Mouse (Mus musculus): ENCODE measurements around the gene Klhl10.

Gene Klhl10

GRCm38 (mm10) chr11:100441797-100442196 is at the start of gene Klhl10, which contains the start of gene Nt5c3b:
Gene Klhl10 (plus strand): TSS chr11:100441917.
Gene Nt5c3b (minus strand): TSS chr11:100441808.
- DNase-seq (ENCODE audit: low read depth, low spot score): no peak

GRCm38 (mm10) chr11:100392958-100393357 is 48.8 kb upstream of the Klhl10 start:
- no peak for DNase-seq (ENCODE audit: low read depth, low spot score)

DNA sequence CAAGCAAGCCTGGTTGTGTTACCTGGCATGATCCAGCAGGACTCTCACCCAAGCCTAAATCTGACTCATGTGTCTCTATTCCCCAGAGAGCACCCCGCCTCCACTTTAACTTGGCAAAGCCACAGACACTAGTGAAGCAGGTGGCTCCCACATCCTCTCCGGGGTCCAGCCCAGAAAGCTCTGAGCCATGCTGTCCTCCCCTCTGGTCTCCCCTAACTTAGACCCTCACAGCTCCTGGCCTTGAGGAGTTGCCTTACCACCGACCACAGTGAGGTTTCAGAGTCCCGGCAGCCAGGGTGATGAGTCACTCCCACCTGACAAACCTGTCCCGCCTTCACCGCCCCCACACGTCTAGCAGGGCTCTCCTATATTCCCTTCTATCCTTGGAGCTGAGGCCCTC is 48.0 kb upstream of the Klhl10 start:
- DNase-seq (ENCODE audit: low read depth, low spot score): no peak

DNA sequence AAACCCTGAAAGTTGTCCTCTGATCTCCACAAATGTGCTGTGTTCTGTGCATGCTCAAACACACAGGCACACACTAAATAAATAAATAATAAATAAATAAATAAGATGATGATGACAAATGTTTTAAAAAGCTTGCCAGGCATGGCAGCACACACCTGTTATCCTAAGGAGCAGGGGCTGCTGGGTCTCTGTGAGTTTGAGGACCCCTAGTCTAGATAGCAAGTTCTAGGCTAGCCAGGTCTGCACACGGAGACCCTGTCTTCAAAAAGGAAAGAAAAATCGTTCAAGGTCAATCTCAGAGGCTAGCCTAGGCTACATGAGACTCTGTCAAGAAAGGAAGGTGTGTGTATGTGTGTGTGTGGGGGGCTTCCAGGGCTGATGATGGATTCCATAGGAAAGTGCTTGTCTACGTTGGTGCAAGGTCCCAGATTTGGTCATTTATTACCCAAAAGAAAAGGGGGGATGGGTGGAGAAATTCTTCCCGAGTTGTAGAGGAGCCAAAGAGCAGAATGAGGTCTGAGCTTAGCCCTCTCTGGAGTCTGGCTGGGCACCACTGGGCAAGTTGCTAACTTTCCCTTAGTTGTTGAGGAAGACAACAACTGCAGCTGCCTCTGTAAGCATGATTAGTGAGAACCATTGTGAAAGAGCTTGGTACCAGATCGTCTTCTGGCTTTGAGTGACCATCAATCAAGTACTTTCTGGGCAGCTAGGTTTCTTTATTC is 47.2 kb upstream of the Klhl10 start:
- DNase-seq (ENCODE audit: low read depth, low spot score): no peak

- peak; percentile 65 for DNase-seq (ENCODE audit: low read depth, low spot score)
Observed at GRCm38 (mm10) chr11:100395200-100395599, 46.5 kb upstream of the Klhl10 start.

GRCm38 (mm10) chr11:100395861-100396631 is 45.7 kb upstream of the Klhl10 start:
- peak; percentile 95 for DNase-seq (ENCODE audit: low read depth, low spot score)

GRCm38 (mm10) chr11:100396886-100397599 is 44.7 kb upstream of the Klhl10 start:
- peak; percentile 76 for DNase-seq (ENCODE audit: low read depth, low spot score)

GRCm38 (mm10) chr11:100397600-100398389 is 43.9 kb upstream of the Klhl10 start, which contains the start of gene Jup:
Gene Jup (minus strand): TSS chr11:100397763.
- DNase-seq (ENCODE audit: low read depth, low spot score): peak; percentile 100

DNA sequence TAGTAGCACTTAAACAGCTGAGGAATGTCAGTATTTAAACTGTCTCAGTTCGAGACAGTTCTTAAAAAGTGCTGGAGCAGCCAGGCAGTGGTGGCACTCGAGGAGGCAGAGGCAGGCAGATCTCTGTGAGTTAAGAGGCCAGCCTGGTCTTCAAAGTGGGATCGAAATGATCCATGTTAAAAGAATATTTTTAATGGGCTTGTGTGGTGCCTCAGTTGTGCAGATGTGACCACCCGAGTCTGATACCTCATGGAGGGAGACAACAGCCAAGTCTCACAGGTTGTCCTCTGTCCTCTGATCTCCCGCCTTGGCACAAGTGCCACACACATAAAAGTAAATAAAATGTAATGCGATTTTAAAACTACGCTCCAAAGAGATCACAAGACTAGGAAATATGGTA is 43.2 kb upstream of the Klhl10 start:
- DNase-seq (ENCODE audit: low read depth, low spot score): no peak

DNA sequence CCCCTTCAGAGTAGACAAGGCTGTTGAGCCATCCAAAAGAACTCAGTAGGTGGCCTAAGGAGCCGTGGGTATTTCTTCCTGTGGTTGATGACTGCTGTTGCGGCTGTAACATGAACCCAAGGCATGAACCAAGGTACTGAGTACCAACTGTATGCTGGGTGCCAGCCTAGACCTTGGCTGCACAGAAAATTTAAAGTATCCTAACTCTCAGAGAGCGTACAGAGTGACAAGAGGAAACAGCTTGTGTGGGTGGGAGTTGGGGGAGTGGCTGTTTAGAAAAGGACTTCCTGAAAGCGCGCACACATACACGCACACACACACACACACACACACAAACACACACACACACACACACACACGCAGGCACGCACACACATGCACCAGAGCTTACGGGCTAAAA is 42.4 kb upstream of the Klhl10 start:
- DNase-seq (ENCODE audit: low read depth, low spot score): peak; percentile 48

- DNase-seq (ENCODE audit: low read depth, low spot score): no peak
Observed at GRCm38 (mm10) chr11:100399727-100400538, 41.8 kb upstream of the Klhl10 start.

DNA sequence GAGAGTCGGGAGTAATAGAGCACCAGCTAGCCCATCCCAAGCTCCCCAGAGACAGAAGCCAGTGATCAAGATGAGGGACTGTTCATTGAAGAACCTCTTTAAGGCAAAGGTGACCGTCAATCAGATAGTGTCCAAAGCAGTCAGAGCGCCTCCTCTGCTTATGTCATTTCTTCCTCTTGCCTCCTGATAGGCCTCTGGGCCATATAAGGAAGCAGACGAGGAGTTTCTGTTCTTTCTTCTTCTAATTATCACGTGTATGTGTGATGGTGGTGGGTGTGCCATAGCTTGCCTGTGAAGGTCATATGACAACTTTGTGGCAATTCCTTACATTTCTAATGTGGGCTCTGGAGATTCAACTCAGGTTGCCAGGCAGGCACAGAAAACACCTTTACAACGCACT is 40.9 kb upstream of the Klhl10 start:
- no peak for DNase-seq (ENCODE audit: low read depth, low spot score)

DNA sequence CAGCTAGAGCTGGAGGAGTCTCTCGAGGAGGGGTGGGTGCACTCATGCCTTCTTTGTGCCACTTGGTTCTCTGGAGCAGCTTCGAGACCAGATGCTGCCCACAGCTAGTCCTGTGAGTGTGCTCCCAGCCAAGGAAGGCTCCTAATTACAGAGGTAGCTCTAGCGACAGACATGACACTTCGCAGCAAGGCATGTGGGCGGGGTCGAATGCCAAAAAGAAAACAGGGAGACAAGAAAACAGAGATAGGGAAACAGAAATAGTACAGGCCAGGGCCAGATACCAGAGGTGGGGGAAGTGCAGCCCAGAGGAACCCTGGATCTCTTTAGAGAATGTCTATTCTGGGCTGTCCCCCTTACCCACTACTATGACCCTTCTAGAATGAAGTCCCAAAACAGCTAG is 39.5 kb upstream of the Klhl10 start:
- DNase-seq (ENCODE audit: low read depth, low spot score): no peak

DNA sequence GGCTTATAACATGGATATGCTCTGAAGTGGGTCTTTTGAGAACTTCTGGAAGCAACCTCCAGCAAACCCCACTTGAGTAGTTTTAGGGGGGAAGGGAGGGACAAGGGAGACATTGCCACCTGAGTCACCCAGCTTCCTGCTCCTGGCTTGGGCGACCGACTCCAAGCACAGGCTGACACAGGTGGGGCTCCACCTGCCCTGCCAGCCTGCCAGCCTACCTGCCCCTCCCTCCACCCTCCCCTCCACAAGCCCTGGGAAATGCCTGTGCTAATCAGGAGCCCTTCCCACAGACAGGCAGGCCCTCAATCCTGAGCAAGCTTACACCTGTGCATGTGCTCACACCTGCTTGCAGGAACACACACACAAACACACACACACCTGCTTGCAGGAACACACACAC is 39.0 kb upstream of the Klhl10 start:
- no peak for DNase-seq (ENCODE audit: low read depth, low spot score)

DNA sequence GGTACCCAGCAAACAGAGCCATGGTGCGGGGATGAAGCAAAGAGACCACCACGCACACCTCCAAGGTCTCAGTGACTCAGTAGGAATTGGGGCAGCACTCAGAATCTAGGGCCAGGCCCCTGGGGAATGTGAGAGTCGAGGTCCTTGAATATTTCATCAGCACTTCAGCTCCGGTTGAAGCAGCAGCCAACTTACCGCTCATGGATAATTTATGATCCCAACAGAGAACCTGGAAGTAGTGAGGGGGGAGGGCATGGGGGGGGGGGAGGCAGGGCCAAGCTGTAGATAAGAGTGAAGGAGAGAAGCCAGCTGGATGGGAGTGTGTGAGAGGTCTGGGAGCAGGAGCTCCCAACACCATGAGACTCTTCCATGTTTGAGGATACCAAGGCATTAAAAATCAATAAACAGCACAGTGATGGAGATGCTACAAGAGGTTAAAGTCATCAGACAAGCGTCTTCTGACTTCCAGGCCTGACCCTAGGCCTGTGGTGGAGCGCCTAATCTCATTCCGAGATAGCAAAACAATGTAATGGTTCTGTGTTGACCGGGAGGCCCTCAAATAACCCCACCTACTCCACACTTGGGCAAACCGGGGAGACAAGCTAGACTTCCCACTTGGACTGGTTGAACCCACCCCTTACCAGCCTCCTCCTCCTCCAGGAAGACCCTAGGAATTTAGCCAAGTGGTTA is 38.1 kb upstream of the Klhl10 start:
- DNase-seq (ENCODE audit: low read depth, low spot score): no peak

DNA sequence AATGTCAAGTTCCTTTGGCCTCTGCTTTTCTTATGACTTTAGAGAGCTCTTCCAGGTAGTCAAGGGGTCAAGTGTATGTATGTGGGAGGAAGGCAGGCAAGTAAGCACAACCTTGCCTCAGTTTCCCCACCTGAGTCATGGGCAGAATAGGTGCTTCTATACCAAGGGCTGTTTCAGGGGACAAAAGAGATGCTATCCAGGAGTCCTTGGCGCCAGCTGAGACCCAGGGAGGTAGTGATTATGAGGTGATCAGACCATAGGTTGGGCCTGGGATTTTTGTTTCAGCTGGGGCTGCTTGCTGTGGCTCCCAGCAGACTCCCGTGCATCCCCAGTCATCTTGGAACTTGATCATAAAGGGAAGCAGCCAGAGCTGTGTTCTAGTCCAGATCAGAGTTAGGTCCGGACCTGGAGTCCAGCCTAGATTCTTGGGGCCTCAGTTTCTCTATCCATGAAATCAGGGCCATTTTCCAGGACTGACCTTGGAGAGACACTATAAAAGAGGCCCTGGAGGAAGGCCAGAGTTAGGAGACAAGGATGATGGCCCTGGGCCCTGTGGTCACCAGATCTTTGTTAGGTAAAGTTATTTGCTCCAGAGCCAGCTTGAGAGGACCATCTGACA is 37.2 kb upstream of the Klhl10 start:
- no peak for DNase-seq (ENCODE audit: low read depth, low spot score)

GRCm38 (mm10) chr11:100406273-100406672 is 35.4 kb upstream of the Klhl10 start:
- DNase-seq (ENCODE audit: low read depth, low spot score): no peak

DNA sequence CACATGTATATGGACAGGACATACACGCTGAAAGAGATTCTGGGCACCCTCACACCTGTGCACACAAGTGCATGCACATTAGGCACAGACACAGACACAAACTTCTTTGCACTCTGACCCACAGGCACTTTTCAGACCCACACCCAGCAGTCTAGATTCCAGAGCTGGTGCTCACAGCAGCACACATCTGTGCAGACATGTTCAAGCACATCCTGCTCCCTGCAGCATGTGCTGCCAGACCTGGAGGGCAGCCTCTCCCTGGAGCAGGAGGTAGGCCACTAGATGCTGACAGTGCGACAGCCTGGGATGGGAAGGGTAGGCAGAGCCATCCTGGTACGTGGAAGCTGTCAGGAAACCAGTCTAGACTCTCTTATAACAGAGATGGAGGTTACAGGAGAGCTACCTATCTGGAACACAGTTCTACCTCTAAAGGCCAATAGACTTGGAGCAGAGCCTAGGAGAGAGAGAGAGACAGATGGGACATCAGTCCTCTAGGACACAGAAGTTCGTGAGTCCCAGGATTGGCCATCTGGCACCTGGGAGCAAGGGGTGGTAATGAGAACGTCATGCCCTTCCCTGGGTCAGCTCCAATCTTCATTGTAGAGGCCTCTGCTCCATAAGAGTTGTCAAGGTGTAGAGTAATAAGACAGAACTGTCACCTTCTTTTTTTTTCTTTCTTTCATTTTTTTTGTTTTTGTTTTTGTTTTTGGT is 34.6 kb upstream of the Klhl10 start:
- DNase-seq (ENCODE audit: low read depth, low spot score): no peak

Measured in R1 (cell line).